Comparison of ENCODE assay signal across 28 mouse cellular contexts in genomic region chr3:81211666-81212065, GRCm38 (mm10).
A peak's percentile ranks its signal among the peaks of the same experiment; 100 is the strongest.
DNase-seq lines count a peak whose midpoint lies in the region; ATAC-seq and TF ChIP-seq lines count a peak whose summit lies in the region.
"Had no signal": no experiment of that assay in that cellular context is flagged by ENCODE, and none has a peak within 500 bp of the region (broad histone marks: within the 10 kb centered on the region; RNA-seq: fewer than 3 reads in every experiment).

No protein-coding gene starts in this region.

- no peaks in the 10 kb centered on the region for H3K9me3 ChIP-seq in embryonic facial prominence, embryonic 14.5 days (ENCODE audit: control insufficient read depth, low read length)
- no peaks in the 10 kb centered on the region for H3K9me3 ChIP-seq in embryonic facial prominence, embryonic 10.5 days
- no peaks in the 10 kb centered on the region for H3K9me3 ChIP-seq in limb, embryonic 13.5 days
- H3K9me3 ChIP-seq in limb, embryonic 10.5 days (replicated peaks) = no peaks in the 10 kb centered on the region
- H3K9me3 ChIP-seq: embryonic facial prominence, embryonic 13.5 days; heart, embryonic 12.5 days; hindbrain, embryonic 15.5 days; lung, embryonic 15.5 days; midbrain, embryonic 12.5 days had no signal

- H3K27ac ChIP-seq in embryonic facial prominence, embryonic 14.5 days (replicated peaks; ENCODE audit: low read depth, low read length) = no peak overlapping the region
- H3K27ac ChIP-seq in embryonic facial prominence, embryonic 10.5 days (replicated peaks) = no peak overlapping the region
- H3K27ac ChIP-seq in limb, embryonic 13.5 days = no peak overlapping the region
- no peak overlapping the region for H3K27ac ChIP-seq in limb, embryonic 10.5 days
- H3K27ac ChIP-seq in kidney, adult 2 months (ENCODE audit: insufficient read depth, low read depth, low read length) = no peak overlapping the region
- H3K27ac ChIP-seq: embryonic facial prominence, embryonic 13.5 days; hindbrain, embryonic 15.5 days; kidney, postnatal 0 days; lung, embryonic 15.5 days; midbrain, embryonic 12.5 days had no signal

- ATAC-seq in embryonic facial prominence, embryonic 14.5 days (ENCODE audit: low read depth) = 0 out of 2 replicates have a peak, but pooled peaks have one; percentile 26
- ATAC-seq in limb, embryonic 13.5 days (ENCODE audit: low FRiP score, low read depth) = peak; percentile 64; the same call in 1 of the 2 replicates

- WGBS in embryonic facial prominence, embryonic 14.5 days = 49% methylated on average over 3 of the region's 3 CpGs
- WGBS in embryonic facial prominence, embryonic 10.5 days = 89% methylated on average over 3 of the region's 3 CpGs
- WGBS in limb, embryonic 13.5 days = 42% methylated on average over 3 of the region's 3 CpGs
- WGBS in limb, embryonic 10.5 days = 92% methylated on average over 3 of the region's 3 CpGs
- 40% methylated on average over 3 of the region's 3 CpGs for WGBS in kidney, adult 2 months

- H3K4me3 ChIP-seq in embryonic facial prominence, embryonic 14.5 days (ENCODE audit: low read depth, low read length) = no peak overlapping the region
- H3K4me3 ChIP-seq in embryonic facial prominence, embryonic 10.5 days = no peak overlapping the region
- no peak overlapping the region for H3K4me3 ChIP-seq in limb, embryonic 13.5 days
- H3K4me3 ChIP-seq in limb, embryonic 10.5 days = no peak overlapping the region
- H3K4me3 ChIP-seq in kidney, adult 2 months (ENCODE audit: insufficient read depth, low read depth, low read length) = no peak overlapping the region
- H3K4me3 ChIP-seq: embryonic facial prominence, embryonic 13.5 days; erythroblast, embryonic 14.5 days; heart, embryonic 12.5 days; hindbrain, embryonic 15.5 days; lung, embryonic 15.5 days; midbrain, embryonic 12.5 days had no signal

- no peaks in the 10 kb centered on the region for H3K27me3 ChIP-seq in embryonic facial prominence, embryonic 14.5 days (replicated peaks; ENCODE audit: control insufficient read depth, insufficient read depth, low read length)
- H3K27me3 ChIP-seq in embryonic facial prominence, embryonic 10.5 days (replicated peaks; ENCODE audit: low read depth, poor library complexity, severe bottlenecking) = no peaks in the 10 kb centered on the region
- no peaks in the 10 kb centered on the region for H3K27me3 ChIP-seq in limb, embryonic 13.5 days
- H3K27me3 ChIP-seq in limb, embryonic 10.5 days (ENCODE audit: low read depth, poor library complexity, severe bottlenecking) = no peaks in the 10 kb centered on the region
- H3K27me3 ChIP-seq in kidney, adult 2 months (replicated peaks; ENCODE audit: control insufficient read depth, insufficient read depth, low read length) = no peaks in the 10 kb centered on the region
- H3K27me3 ChIP-seq: CH12.LX; embryonic facial prominence, embryonic 13.5 days; heart, embryonic 12.5 days; hindbrain, embryonic 15.5 days; lung, embryonic 15.5 days; midbrain, embryonic 12.5 days had no signal

- no peak for TF ChIP-seq POLR2A in kidney, adult 2 months (IDR thresholded peaks at IDR 0.05; ENCODE audit: low read depth, low read length)

- H3K9ac ChIP-seq in embryonic facial prominence, embryonic 14.5 days (ENCODE audit: low read depth, low read length) = no peak overlapping the region
- H3K9ac ChIP-seq in limb, embryonic 13.5 days = no peak overlapping the region
- H3K9ac ChIP-seq: embryonic facial prominence, embryonic 13.5 days; heart, embryonic 12.5 days; hindbrain, embryonic 15.5 days; lung, embryonic 15.5 days; midbrain, embryonic 12.5 days had no signal

- no peak overlapping the region for H3K4me2 ChIP-seq in embryonic facial prominence, embryonic 14.5 days (ENCODE audit: low read depth, low read length)
- H3K4me2 ChIP-seq in limb, embryonic 13.5 days (replicated peaks) = no peak overlapping the region
- H3K4me2 ChIP-seq: embryonic facial prominence, embryonic 13.5 days; heart, embryonic 12.5 days; hindbrain, embryonic 15.5 days; liver, embryonic 11.5 days; lung, embryonic 15.5 days; midbrain, embryonic 12.5 days had no signal

- H3K36me3 ChIP-seq in embryonic facial prominence, embryonic 14.5 days (ENCODE audit: control insufficient read depth, insufficient read depth, low read length) = no peaks in the 10 kb centered on the region
- H3K36me3 ChIP-seq in embryonic facial prominence, embryonic 10.5 days (replicated peaks) = peaks cover 17% of the 10 kb centered on the region
- peaks cover 16% of the 10 kb centered on the region for H3K36me3 ChIP-seq in limb, embryonic 13.5 days
- H3K36me3 ChIP-seq in limb, embryonic 10.5 days = peaks cover 63% of the 10 kb centered on the region
- no peaks in the 10 kb centered on the region for H3K36me3 ChIP-seq in kidney, adult 2 months (ENCODE audit: control insufficient read depth, insufficient read depth, low read length)
- H3K36me3 ChIP-seq: heart, embryonic 12.5 days; hindbrain, embryonic 15.5 days; lung, embryonic 15.5 days; midbrain, embryonic 12.5 days had no signal

- peak; percentile 31 for DNase-seq in embryonic facial prominence, embryonic 14.5 days (ENCODE audit: low spot score)
- DNase-seq in embryonic facial prominence, embryonic 10.5 days (ENCODE audit: low spot score) = no peak
- no peak for DNase-seq in limb, embryonic 10.5 days (ENCODE audit: low spot score)
- DNase-seq in retina, postnatal 1 day = peak; percentile 64
- no peak for DNase-seq in retina, embryonic 14.5 days (ENCODE audit: low spot score)
- no peak for DNase-seq in kidney, adult 2 months
- no peak for DNase-seq in cerebellum, postnatal 10 days
- DNase-seq: adrenal gland, adult 8-10 months; cerebellum, adult 8-10 months; embryo, embryonic 11 days; gastrocnemius, postnatal 36 days; heart, adult 18-20 months; kidney, adult 18-20 months; layer of hippocampus, postnatal 36 days; left cerebral cortex, postnatal 4 days; right cerebral cortex, postnatal 4 days; thymus, adult 2 months; thymus, postnatal 36 days had no signal

- TF ChIP-seq CTCF in kidney, adult 2 months (conservative IDR thresholded peaks at IDR 0.05; ENCODE audit: insufficient read depth, insufficient read length, low read depth, low read length) = no peak

- H3K4me1 ChIP-seq in embryonic facial prominence, embryonic 14.5 days (ENCODE audit: control insufficient read depth, insufficient read depth, low read length) = peaks cover 5% of the 10 kb centered on the region; the same call in 1 of the 2 replicates
- H3K4me1 ChIP-seq in embryonic facial prominence, embryonic 10.5 days = peaks cover 5% of the 10 kb centered on the region; the same call in 1 of the 2 replicates
- 0 out of 2 replicates have a peak, but pooled peaks cover 5% of the 10 kb centered on the region for H3K4me1 ChIP-seq in limb, embryonic 13.5 days
- H3K4me1 ChIP-seq in limb, embryonic 10.5 days = no peaks in the 10 kb centered on the region
- peaks cover 3% of the 10 kb centered on the region; the same call in 1 of the 2 replicates for H3K4me1 ChIP-seq in kidney, adult 2 months (ENCODE audit: control insufficient read depth, insufficient read depth, low read length)
- H3K4me1 ChIP-seq: heart, embryonic 12.5 days; hindbrain, embryonic 15.5 days; lung, embryonic 15.5 days; midbrain, embryonic 12.5 days had no signal

Comparison
In these comparisons a context has a peak if more than half of its experiments do, and no peak if none do; other contexts are left out.
1. DNase-seq: peak in embryonic facial prominence, embryonic 14.5 days (single experiment) and retina, postnatal 1 day (single experiment); none in embryonic facial prominence, embryonic 10.5 days (single experiment), limb, embryonic 10.5 days (single experiment), retina, embryonic 14.5 days (single experiment), kidney, adult 2 months (single experiment) and cerebellum, postnatal 10 days (0 of 2).